Mouse (Mus musculus) G1E (cell line): ENCODE data around the gene Sf3a2.

ENCODE experiments used
- CTCF ChIP-seq: IDR thresholded peaks from 2 replicates; pipeline ENCODE4 v1.5.1; 2012; ENCODE audit warnings: low read depth, low read length, inconsistent platforms, mixed read lengths
- GATA1 ChIP-seq: IDR thresholded peaks from 2 replicates; pipeline ENCODE4 v1.6.1; 2012; ENCODE audit warnings: borderline replicate concordance, low read length, inconsistent platforms, mixed read lengths
- GATA2 ChIP-seq: IDR thresholded peaks from 2 replicates; pipeline ENCODE4 v1.6.1; 2012; ENCODE audit warnings: low read depth, low read length, inconsistent platforms, borderline replicate concordance
- POLR2AphosphoS5 ChIP-seq: IDR thresholded peaks from 2 replicates; pipeline ENCODE4 v1.6.1; 2012; ENCODE audit warnings: low read depth, low read length, inconsistent platforms; ENCODE audit not compliant: insufficient replicate concordance
- TAL1 ChIP-seq: conservative IDR thresholded peaks from 2 replicates; pipeline ENCODE4 v1.6.1; 2012; ENCODE audit warnings: low read depth, low read length, inconsistent platforms, mixed read lengths

DNA sequence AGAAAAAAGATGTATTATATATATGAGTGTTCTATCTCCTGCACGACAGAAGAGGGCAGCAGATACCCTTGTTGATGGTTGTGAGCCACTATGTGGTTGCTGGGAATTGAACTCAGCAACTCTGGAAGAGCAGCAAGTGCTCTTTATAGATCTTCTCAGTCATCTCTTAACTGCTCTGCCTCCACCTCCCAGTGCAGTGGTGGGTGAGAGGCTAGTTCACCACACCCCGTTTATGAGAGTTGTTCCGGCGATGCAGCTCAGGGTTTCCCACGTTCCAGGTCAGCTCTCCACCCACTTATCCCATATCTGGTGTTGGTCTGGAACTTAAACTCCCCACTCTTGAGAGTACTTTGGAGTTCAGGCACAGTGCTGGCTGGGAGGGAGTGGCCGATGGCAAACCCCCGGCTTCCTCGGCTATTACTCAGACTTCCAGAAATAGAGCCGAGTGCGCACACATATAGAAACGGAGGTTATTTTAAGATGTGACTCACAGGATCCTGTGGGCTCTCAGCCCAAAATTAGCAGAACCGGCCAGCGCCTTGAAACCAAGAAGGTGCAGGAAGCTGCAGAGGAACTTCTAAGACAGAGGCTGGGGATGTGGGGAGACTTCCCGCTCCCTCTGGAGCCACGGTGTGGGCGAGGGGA, 46.7 kb upstream of the Sf3a2 start:
- no peak for TF ChIP-seq CTCF
- no peak for TF ChIP-seq TAL1
- no peak for TF ChIP-seq GATA1
- no peak for TF ChIP-seq POLR2AphosphoS5
- no peak for TF ChIP-seq GATA2
